Mouse (Mus musculus): ENCODE results near the gene Eftud2.

GRCm38 (mm10) chr11:102794157-102794556, 86.6 kb downstream of the Eftud2 start:
- TF ChIP-seq CTCF (IDR thresholded peaks at IDR 0.05; ENCODE audit: low read depth) (no peak), EP300 (IDR thresholded peaks at IDR 0.05; ENCODE audit: low read depth) (no peak)
